Mouse (Mus musculus) brown adipose tissue, adult 24 weeks (tissue): Measurements from ENCODE around the gene Gtsf1l. TPM values are rescaled to one million over a fixed set of nuclear protein-coding genes. Genes with fewer than 3 reads are reported as not detected.
"Not testable (repeated sequence)": the region's sequence is repeated elsewhere in the genome, so short reads cannot be mapped to it uniquely, and the experiment has no call there.

Experiments
- H3K27ac ChIP-seq: fragments of 200-500 bp; replicated peaks from 2 replicates; pipeline ENCODE4 v1.5.1; 2012; ENCODE audit warnings: low read depth, mild to moderate bottlenecking, low read length
- H3K4me1 ChIP-seq: fragments of 200-500 bp; 2 replicates; pipeline ENCODE4 v1.6.1; 2012; ENCODE audit warnings: low read length, mixed read lengths; ENCODE audit not compliant: control insufficient read depth, insufficient read depth, insufficient read length
- H3K4me3 ChIP-seq: fragments of 200-500 bp; 2 replicates; pipeline ENCODE4 v1.5.1; 2012; ENCODE audit warnings: low read depth, mild to moderate bottlenecking, low read length, moderate library complexity; ENCODE audit not compliant: insufficient read depth
- polyA plus RNA-seq: library from polyadenylated mRNA; stranded (reverse); fragments of >200 nt; gene quantifications from 2 replicates; pipeline ENCODE4 v1.2.4, GENCODE M21; 2012; ENCODE audit not compliant: missing spikeins, insufficient read depth, insufficient read length

Gtsf1l gene
- polyA plus RNA-seq, 1 experiment, result not detected

DNA sequence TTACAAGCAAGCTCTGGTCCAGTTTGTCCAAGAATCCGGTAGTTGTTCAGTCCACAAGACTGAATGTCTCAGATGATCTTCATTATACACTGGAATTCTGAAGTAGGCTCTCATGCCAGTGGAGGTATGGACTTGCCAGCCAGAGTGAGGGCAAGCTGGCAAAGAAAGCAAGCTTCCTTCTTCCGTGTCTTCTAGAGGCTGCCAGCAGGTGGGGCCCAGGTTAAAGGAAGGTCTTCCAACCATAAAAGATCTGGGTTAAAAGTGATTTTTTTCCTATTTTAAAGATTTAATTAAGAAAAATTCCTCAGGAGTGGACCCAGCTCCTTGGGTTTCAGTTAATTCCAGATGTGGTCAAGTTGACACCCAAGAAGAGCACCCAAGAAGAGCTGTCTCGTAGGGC is 17.4 kb downstream of the Gtsf1l start:
- no peaks in the 10 kb centered on the region for H3K4me1 ChIP-seq
- H3K27ac ChIP-seq, result no peak overlapping the region

DNA sequence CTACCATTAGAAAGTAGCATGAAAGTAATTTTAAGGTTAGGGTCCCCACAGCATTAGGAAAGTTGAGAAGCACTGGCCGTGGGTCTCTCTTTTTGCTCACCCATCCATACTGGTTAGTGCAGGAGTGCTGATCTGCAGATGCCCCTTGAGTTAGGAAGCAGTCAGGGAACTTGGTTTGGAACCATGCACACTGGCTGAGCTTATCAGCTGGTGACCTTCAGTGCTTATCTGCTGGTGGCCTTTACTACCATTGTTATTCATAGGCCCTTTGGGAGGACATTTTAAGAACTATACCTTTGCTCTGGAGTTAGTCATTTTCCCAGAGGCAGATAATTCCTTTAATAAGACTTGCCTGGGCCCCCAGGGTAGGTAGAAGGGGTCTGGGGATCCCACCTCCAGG is 20.4 kb downstream of the Gtsf1l start:
- H3K27ac ChIP-seq, result no peak overlapping the region
- H3K4me1 ChIP-seq, result no peaks in the 10 kb centered on the region
- no peak overlapping the region for H3K4me3 ChIP-seq

More for the DNA sequence above, 17.4 kb downstream of the Gtsf1l start:
- H3K4me3 ChIP-seq, result no peak overlapping the region

DNA sequence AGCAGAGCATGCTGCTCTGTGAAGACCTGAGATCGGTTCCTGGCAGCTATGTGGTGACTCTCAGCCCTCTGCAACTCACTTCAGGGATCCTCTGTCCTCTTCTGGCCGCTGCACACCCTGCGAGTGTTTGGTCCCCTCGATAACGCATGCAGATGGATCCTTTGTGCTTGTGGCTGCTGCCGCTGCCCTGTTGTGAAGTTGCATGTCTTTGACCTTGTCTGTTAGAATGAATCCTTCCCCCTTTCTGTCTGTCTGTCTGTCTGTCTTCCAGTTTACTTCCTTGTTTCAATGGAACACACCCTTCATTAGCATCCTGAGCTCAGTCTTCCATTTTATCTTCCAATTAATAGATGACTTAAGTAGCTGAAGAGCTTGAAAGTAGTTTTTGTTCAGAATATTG is 21.3 kb downstream of the Gtsf1l start:
- Histone ChIP-seq H3K4me3 (no peak overlapping the region), H3K27ac (no peak overlapping the region), H3K4me1 (no peaks in the 10 kb centered on the region)

DNA sequence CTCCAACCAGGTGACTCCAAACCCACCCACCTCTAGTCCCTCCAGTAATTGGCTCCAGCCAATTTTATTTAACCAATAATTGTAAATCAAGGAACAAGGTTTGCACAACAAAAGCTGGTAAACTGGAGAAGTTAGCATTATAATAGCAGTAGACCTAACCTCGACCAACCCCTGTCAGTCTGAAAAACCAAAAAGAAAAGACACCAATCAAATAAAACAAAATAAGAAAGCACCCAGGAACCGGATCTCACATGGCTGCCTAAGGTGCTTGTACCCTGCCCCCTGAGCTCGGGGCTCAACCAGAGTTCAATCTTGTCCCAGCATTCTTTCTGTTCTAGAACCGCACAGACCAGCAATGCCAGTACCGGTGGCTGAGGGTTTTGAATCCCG is 25.5 kb downstream of the Gtsf1l start:
- H3K27ac ChIP-seq, result no peak overlapping the region
- H3K4me1 ChIP-seq, result no peaks in the 10 kb centered on the region
- H3K4me3 ChIP-seq, result no peak overlapping the region

DNA sequence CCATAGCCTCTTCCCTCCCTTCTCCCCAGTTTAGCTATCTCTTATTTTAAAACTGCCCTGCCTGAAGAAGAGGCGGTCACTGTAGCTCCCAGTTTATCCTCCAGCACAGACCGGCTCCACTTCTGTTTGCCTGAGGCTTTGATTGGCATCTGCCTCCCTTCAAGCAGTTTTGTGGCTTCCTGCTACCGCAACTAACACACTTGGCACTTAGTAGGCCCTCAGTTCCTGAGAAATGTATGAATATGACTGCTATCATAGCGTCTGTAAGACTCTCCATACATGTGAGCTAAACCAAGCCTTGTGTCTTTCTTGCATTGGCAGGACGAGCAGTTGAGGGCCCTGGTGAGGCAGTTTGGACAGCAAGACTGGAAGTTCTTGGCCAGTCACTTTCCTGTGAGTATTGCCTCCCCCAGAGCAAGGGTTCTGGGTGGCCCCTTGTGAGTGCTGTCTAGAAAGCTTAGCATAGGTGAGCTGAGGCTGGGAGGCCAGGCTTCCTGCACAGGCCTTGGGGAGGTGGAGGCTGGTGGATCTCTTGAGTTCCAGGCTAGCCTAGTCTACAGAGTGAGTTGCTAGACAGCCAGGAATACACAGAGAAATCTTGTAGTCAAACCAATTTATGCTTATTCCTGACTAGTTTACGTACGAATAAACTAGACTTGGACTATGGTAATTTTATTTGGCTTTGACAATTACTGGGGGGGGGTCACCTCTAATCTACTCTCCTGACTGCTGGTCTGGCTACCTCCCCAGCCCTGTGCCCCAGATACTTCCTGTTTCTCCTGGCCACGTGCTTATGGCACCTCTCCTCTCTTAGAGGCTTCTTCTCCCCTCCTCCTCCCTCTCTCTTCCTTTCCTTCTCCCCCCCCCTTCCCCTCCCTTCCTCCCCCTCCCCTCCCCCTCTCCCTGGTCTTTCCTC is 26.2 kb downstream of the Gtsf1l start:
- Histone ChIP-seq H3K4me3 (no peak overlapping the region), H3K27ac (no peak overlapping the region), H3K4me1 (no peaks in the 10 kb centered on the region)

DNA sequence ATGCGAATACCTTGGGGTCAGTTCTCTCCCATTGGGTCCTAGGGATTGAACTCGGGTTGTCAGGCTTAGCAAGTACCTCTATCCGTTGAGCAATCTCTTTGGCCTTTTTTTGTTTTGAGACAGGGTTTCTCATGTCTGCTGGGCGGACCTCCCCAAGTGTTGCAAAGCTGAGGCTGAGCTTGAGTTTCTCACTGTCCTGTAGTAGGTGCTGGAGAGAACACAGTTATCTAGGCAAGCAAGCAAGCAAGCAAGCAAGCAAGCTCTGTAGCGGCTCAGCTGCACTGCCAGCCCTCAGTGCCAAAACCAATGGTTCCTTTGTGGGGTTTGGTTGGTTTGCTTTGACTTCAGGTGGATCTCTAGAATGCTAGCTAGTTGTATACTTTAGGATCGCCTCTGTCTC is 27.0 kb downstream of the Gtsf1l start:
- Histone ChIP-seq H3K4me1 (no peaks in the 10 kb centered on the region), H3K27ac (no peak overlapping the region), H3K4me3 (no peak overlapping the region)

DNA sequence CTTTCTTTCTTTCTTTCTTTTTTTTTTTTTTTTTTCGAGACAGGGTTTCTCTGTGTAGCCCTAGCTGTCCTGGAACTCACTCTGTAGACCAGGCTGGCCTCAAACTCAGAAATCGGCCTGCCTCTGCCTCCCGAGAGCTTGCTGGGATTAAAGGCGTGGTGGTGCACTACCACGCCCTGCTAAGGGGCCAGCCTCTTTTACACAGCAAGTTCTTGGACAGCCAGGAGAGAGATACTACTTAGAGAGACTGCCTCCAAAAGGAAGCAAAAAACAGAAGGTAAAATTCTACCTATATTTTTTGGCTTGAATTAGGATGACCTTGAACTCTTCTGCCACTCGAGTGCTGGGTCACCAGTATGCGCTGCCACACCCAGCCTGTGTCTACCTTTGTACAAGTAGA is 28.7 kb downstream of the Gtsf1l start:
- not testable (repeated sequence) for H3K4me3 ChIP-seq, H3K4me1 ChIP-seq, H3K27ac ChIP-seq

DNA sequence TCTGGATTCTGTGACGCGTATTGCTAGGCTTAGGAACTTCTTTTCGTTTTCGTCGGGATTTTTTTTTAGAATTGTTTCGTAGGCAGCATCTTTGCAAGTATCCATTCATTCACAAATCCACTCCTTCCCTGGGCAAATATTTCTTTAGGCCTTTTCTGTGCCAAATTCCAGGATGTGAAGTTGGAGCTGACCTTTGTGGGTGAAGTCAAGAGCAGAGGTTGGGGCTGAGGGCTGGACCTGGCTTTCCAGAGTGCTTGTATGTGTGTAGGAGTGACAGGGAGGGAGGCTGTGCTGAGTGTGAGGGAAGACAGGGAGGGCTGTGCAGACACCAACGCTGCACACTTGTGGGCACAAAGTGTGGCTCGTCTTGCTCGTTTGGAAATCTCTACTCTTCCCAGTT is 31.1 kb downstream of the Gtsf1l start:
- Histone ChIP-seq H3K4me1 (peaks cover 4% of the 10 kb centered on the region), H3K27ac (no peak overlapping the region), H3K4me3 (no peak overlapping the region)

DNA sequence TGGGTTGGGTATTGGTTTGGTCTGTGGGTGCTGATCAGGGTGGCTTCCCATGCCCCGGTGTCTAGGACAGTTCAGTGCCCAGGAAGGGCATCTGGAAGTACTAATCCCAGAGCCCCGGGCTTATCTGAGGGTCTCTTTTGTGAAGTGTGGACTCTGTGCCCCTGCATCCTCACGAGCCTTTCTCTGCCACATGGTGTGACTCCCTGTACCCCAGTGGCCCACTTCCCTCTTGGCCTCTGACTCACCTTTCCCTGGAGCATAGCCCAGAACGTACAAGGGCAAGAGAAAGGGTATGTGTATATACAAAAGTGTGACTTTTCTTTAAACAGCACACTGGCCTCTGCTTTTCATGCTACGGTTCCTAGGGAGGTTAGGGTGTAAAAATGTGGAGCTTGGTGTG is 31.9 kb downstream of the Gtsf1l start:
- Histone ChIP-seq H3K27ac (no peak overlapping the region), H3K4me3 (no peak overlapping the region), H3K4me1 (peaks cover 4% of the 10 kb centered on the region)

DNA sequence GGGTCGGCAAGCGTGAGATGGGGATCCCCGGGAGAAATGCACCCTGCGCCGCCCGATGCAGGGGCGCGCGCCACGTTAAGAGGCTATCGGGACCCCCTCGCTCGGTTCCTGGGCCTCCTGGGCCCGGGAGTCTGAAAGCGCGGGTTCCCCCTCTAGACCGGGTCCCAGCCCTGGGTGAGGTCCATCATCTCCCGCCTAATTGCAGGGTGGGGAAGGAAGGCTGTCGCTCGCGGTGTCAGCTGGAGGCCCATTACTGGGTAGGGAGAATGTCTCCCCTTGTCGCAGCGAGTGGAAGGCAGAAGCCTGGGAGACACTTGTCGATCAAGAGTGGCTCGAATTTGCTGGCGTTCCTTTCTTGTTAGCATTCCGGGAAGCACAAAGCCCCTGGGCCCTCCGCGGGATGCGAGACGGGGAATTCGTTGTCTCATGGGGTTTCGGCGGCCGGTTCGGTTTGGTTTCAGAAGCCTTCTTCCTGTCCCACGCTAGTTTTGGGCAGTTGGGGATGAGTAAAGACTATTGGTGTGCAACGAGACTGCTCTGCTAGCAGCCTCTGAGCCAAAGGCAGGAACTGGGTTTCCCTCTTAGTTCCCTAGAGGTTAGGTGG is 32.7 kb downstream of the Gtsf1l start:
- Histone ChIP-seq H3K27ac (no peak overlapping the region), H3K4me1 (peaks cover 4% of the 10 kb centered on the region), H3K4me3 (peak overlapping the region; percentile 56)

DNA sequence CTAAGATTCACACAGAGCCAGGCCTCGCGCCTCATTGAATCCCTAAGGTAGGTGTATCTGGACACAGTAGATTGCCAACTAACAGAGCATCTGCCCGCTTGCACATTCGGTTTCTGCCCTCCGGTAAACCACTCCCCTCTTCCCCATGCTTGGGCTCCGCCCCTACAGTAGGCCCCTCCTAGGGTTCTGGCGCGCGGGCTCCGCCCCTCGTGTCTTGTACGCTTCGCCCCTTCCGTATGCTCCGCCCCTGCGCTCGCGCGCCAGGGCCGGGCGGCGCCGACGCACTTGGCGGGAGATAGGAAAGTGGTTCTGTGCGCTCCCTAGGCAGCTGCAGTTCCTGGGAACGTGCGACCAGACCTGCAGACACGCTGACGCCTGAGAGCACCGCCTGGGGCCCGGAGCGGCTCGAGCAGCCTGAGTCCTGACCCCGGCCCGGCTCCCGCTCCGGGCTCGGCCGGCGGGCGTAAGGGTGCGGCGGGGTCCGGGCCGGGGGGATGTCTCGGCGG is 33.3 kb downstream of the Gtsf1l start, which contains the start of gene Mybl2:
Mybl2 (plus strand) TSS at position 353 of the 506 bp plus-strand sequence.
- H3K27ac ChIP-seq, result no peak within 1 kb of the TSS
- peaks cover 4% of the 10 kb centered on the region for H3K4me1 ChIP-seq
- H3K4me3 ChIP-seq, result peak within 1 kb of the TSS; percentile 56

DNA sequence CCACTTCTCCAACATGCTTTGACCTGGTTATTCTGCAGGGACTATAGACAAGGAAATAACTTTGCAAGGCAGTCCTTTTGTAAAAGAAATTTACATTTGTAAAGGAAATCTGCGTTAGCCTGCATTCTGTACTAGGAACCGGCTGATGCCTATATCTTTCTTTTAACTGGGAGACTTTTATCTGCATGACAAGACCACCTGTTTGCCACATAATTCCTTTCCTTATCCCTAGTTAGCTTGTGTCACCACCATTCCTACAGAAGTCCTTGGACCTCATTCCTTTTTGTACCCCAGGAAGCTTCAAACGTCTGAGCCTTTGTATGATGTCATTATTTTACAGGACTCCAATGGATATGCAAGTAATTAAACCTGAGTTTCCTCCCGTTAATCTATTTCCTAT is 34.8 kb downstream of the Gtsf1l start:
- peaks cover 4% of the 10 kb centered on the region for H3K4me1 ChIP-seq
- no peak overlapping the region for H3K4me3 ChIP-seq
- no peak overlapping the region for H3K27ac ChIP-seq

DNA sequence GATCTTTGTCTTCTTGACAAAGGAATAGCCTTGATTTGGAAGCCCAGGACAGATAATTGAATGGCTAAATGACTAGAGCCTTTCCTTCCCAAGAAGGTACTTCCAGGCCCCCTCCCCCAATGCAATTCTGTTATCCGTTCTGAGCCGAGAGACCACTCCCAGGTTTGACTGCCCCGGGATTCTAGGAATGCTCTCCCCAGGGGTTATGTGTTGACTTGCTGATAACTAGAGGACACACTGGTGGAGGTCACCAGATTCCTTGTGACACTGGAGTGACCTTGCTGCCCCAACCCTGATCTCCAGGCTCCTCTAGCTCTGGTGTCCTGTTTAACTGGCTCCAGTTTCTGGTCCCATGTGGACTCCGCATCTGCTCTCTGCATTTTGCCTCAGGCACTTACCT is 35.6 kb downstream of the Gtsf1l start:
- no peak overlapping the region for H3K4me3 ChIP-seq

DNA sequence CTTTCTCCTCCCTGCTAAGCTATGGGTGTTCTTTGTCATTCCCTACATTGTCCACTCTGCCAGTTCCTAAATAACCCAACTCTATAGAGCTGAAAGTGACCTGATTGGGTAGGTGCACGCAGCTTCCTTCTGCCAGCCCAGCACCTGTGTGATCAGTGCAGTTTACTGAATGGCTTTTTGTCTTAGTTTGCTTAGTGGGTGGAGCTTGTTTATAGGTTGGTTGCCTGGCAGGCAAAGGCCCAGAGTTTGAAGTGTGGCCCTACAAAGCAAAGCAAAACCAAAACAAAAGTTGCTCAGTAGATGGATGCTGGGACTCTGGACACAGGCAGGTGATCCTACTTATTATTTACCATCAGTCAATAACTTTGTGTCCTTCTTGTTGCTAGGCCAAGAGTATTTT is 36.0 kb downstream of the Gtsf1l start:
- no peak overlapping the region for H3K27ac ChIP-seq
- no peak overlapping the region for H3K4me3 ChIP-seq
- peaks cover 4% of the 10 kb centered on the region for H3K4me1 ChIP-seq

More for the DNA sequence above, 35.6 kb downstream of the Gtsf1l start:
- H3K4me1 ChIP-seq, result peaks cover 4% of the 10 kb centered on the region
- no peak overlapping the region for H3K27ac ChIP-seq

DNA sequence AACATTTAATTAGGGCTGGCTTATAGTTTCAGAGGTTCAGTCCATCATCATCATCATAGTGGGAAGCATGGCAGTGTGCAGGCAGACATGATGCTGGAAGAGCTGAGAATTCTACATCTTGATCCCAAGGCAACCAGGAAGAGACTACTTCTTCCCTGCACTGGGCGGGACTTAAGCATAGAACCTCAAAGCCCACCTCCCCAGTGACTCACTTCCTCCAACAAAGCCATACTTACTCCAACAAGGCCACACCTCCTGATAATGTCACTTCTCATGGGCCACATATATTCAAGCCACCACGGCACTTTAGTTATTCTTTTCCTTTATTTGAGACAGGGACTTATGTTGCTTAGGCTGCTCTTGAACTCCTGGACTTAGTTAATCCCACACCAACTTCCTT is 38.5 kb downstream of the Gtsf1l start:
- Histone ChIP-seq H3K4me3 (no peak overlapping the region), H3K4me1 (no peaks in the 10 kb centered on the region), H3K27ac (no peak overlapping the region)

DNA sequence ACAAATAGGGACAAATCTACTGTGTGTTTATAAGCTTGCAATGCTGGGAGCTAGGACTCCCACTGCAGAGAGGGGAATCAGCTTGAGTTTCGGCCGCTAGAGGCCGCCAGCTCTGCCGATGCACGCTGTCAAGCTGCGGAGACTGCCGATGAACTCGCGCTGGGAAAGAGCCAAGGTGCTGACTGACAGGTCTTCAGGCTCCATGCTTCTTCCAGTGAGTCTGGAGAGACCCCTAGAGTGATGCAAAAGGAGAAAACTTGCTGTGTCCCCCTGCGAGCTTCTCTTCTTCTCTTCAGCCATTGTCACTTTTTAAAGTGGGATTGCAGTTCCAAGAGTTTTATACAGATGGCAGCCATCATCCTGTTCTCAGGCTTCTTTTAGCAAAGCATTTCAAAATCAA is 39.5 kb downstream of the Gtsf1l start:
- Histone ChIP-seq H3K4me1 (no peaks in the 10 kb centered on the region), H3K4me3 (no peak overlapping the region)

More for the DNA sequence above, 39.5 kb downstream of the Gtsf1l start:
- H3K27ac ChIP-seq, result no peak overlapping the region
